9 mouse cellular contexts compared by ENCODE assay signal in genomic region chr6:23180096-23180495, GRCm38 (mm10). TPM values are rescaled to one million over a fixed set of nuclear protein-coding genes. Genes with fewer than 3 reads are reported as not detected.
DNase-seq lines count a peak whose midpoint lies in the region; ATAC-seq and TF ChIP-seq lines count a peak whose summit lies in the region.
"Had no signal": no experiment of that assay in that cellular context is flagged by ENCODE, and none has a peak within 500 bp of the region (broad histone marks: within the 10 kb centered on the region; RNA-seq: fewer than 3 reads in every experiment).

No protein-coding gene starts in this region.

- ATAC-seq in kidney, embryonic 16.5 days (ENCODE audit: low FRiP score, low TSS enrichment): no peak
- ATAC-seq in forebrain, embryonic 14.5 days: 0 out of 2 replicates have a peak, but pooled peaks have one; percentile 48

- no peaks in the 10 kb centered on the region for H3K9me3 ChIP-seq in kidney, embryonic 16.5 days (ENCODE audit: low read length)
- H3K9me3 ChIP-seq in forebrain, embryonic 14.5 days (replicated peaks; ENCODE audit: control insufficient read depth, low read length): no peaks in the 10 kb centered on the region

- no peak overlapping the region; the same call in 1 of the 2 replicates for H3K4me3 ChIP-seq in kidney, embryonic 16.5 days (ENCODE audit: low read length)
- no peak overlapping the region for H3K4me3 ChIP-seq in forebrain, embryonic 14.5 days (ENCODE audit: low read depth, low read length)
- H3K4me3 ChIP-seq in lung, adult 2 months (replicated peaks; ENCODE audit: extremely low read depth, low read depth, low read length): no peak overlapping the region
- H3K4me3 ChIP-seq: megakaryocyte, embryonic 14.5 days had no signal

- no peak overlapping the region for H3K27ac ChIP-seq in kidney, embryonic 16.5 days (ENCODE audit: low read length)
- no peak overlapping the region for H3K27ac ChIP-seq in forebrain, embryonic 14.5 days (ENCODE audit: low read depth, low read length)

- TF ChIP-seq POLR2A in lung, adult 2 months (IDR thresholded peaks at IDR 0.05; ENCODE audit: borderline replicate concordance, extremely low read depth, low read depth, low read length): no peak

- no peak overlapping the region for H3K9ac ChIP-seq in kidney, embryonic 16.5 days (replicated peaks; ENCODE audit: low read length)
- no peak overlapping the region for H3K9ac ChIP-seq in forebrain, embryonic 14.5 days (ENCODE audit: low read length)

- WGBS in kidney, embryonic 16.5 days: 17% methylated on average over 8 of the region's 8 CpGs
- 15% methylated on average over 8 of the region's 8 CpGs for WGBS in forebrain, embryonic 14.5 days
- WGBS in lung, adult 2 months: 16% methylated on average over 8 of the region's 8 CpGs

- no peaks in the 10 kb centered on the region for H3K27me3 ChIP-seq in kidney, embryonic 16.5 days (ENCODE audit: insufficient read depth, low read length)
- 0 out of 2 replicates have a peak, but pooled peaks cover 6% of the 10 kb centered on the region for H3K27me3 ChIP-seq in forebrain, embryonic 14.5 days (replicated peaks; ENCODE audit: control insufficient read depth, insufficient read depth, low read length)
- H3K27me3 ChIP-seq: megakaryocyte, embryonic 14.5 days had no signal

- no peak overlapping the region for H3K4me2 ChIP-seq in kidney, embryonic 16.5 days (replicated peaks; ENCODE audit: low read depth, low read length)
- no peak overlapping the region for H3K4me2 ChIP-seq in forebrain, embryonic 14.5 days (ENCODE audit: low read length)

- no peaks in the 10 kb centered on the region for H3K36me3 ChIP-seq in kidney, embryonic 16.5 days (ENCODE audit: insufficient read depth, low read length)
- H3K36me3 ChIP-seq in forebrain, embryonic 14.5 days (ENCODE audit: control insufficient read depth, insufficient read depth, low read length): no peaks in the 10 kb centered on the region

- no peak for TF ChIP-seq CTCF in lung, adult 2 months (IDR thresholded peaks at IDR 0.05; ENCODE audit: insufficient read depth, low read length)

- H3K4me1 ChIP-seq in kidney, embryonic 16.5 days (ENCODE audit: insufficient read depth, low read length): no peaks in the 10 kb centered on the region
- H3K4me1 ChIP-seq in forebrain, embryonic 14.5 days (ENCODE audit: control insufficient read depth, insufficient read depth, low read length): no peaks in the 10 kb centered on the region
- H3K4me1 ChIP-seq in lung, adult 2 months (ENCODE audit: control insufficient read depth, insufficient read depth, low read length): no peaks in the 10 kb centered on the region
- H3K4me1 ChIP-seq: megakaryocyte, embryonic 14.5 days had no signal

- peak; percentile 37 for DNase-seq in kidney, adult 18-20 months
- peak; percentile 69 for DNase-seq in adrenal gland, postnatal 10 days
- DNase-seq in forebrain, embryonic 14.5 days (ENCODE audit: low spot score): peak; percentile 71
- DNase-seq in kidney, adult 9 months: peak; percentile 50
- peak; percentile 19 for DNase-seq in lung, adult 2 months
- peak; percentile 78 to 81 for DNase-seq in right cerebral cortex, adult 2 months (ENCODE audit: low spot score in 2 of 2)
- no peak for DNase-seq in urinary bladder, postnatal 10 days (ENCODE audit: low spot score)

RNA-seq across cellular contexts. Expression of gene Aass, which starts 47.3 kb away (rescaled TPM):
- 1.5 and 1.7 TPM in 2 replicates for polyA plus RNA-seq in kidney, embryonic 16.5 days (2015; fragmentation: Nextera tagmentation; extraction: Ambion mirVana)
- 10 to 100 TPM in 1 of 2 experiments, 1 to 10 TPM in 1; 4.0 to 11.0 TPM for total RNA-seq in adrenal gland, postnatal 10 days (2021)
- polyA plus RNA-seq in forebrain, embryonic 14.5 days (2014; fragmentation: Nextera tagmentation; extraction: Ambion mirVana): 0.74 and 0.94 TPM in 2 replicates
- polyA plus RNA-seq in lung, adult 2 months (2012; rRNA removed): 1.5 and 1.9 TPM in 2 replicates
